Mouse (Mus musculus) liver, embryonic 12.5 days (tissue): Measurements from ENCODE around the gene Zbtb12. TPM values are rescaled to one million over a fixed set of nuclear protein-coding genes. Genes with fewer than 3 reads are reported as not detected.
A peak's percentile ranks its signal among the peaks of the same experiment; 100 is the strongest.

Experiments used
- ATAC-seq: fragments of 200-750 bp; cut with Nextera tagmentation; 2 replicates; pipeline ENCODE4 v1.8.0; 2017; ENCODE audit warnings: moderate number of reproducible peaks, mild to moderate bottlenecking, moderate library complexity
- H3K27ac ChIP-seq: fragments of 300-500 bp; sonication (generic); 2 replicates; pipeline ENCODE4 v1.5.1; 2016; ENCODE audit warnings: mild to moderate bottlenecking
- H3K27me3 ChIP-seq: fragments of 300-500 bp; sonication (generic); replicated peaks from 2 replicates; pipeline ENCODE4 v1.6.1; 2016; ENCODE audit warnings: mild to moderate bottlenecking, moderate library complexity
- H3K36me3 ChIP-seq: fragments of 300-500 bp; sonication (generic); 2 replicates; pipeline ENCODE4 v1.6.1; 2016; ENCODE audit warnings: mild to moderate bottlenecking, moderate library complexity
- H3K4me1 ChIP-seq: fragments of 300-500 bp; sonication (generic); 2 replicates; pipeline ENCODE4 v1.6.1; 2016
- H3K4me2 ChIP-seq: fragments of 300-500 bp; sonication (generic); 2 replicates; pipeline ENCODE4 v1.6.1; 2016; ENCODE audit warnings: mild to moderate bottlenecking, moderate library complexity
- H3K4me3 ChIP-seq: fragments of 300-500 bp; sonication (generic); 2 replicates; pipeline ENCODE4 v1.5.1; 2016; ENCODE audit warnings: mild to moderate bottlenecking, moderate library complexity
- H3K9ac ChIP-seq: fragments of 300-500 bp; sonication (generic); 2 replicates; pipeline ENCODE4 v1.6.1; 2016; ENCODE audit warnings: mild to moderate bottlenecking, moderate library complexity
- H3K9me3 ChIP-seq: fragments of 300-500 bp; sonication (generic); replicated peaks from 2 replicates; pipeline ENCODE4 v1.6.1; 2016; ENCODE audit warnings: mild to moderate bottlenecking, moderate library complexity
- WGBS: fragments of 180-500 bp; shearing (Covaris S2); methylation state at CpG from one replicate; pipeline ENCODE4 v1.1.7; 2016; ENCODE audit not compliant: insufficient replicate concordance; 5-methylcytosine and 5-hydroxymethylcytosine counted together
- polyA plus RNA-seq: library from polyadenylated mRNA; unstranded; fragments of >200 nt; fragmentation: Nextera tagmentation; extraction: Ambion mirVana; gene quantifications from 2 replicates; pipeline ENCODE4 v1.2.1, GENCODE M21; 2016

Gene Zbtb12
- polyA plus RNA-seq, 1 experiment from 2014 or later, result 1.8 TPM

DNA sequence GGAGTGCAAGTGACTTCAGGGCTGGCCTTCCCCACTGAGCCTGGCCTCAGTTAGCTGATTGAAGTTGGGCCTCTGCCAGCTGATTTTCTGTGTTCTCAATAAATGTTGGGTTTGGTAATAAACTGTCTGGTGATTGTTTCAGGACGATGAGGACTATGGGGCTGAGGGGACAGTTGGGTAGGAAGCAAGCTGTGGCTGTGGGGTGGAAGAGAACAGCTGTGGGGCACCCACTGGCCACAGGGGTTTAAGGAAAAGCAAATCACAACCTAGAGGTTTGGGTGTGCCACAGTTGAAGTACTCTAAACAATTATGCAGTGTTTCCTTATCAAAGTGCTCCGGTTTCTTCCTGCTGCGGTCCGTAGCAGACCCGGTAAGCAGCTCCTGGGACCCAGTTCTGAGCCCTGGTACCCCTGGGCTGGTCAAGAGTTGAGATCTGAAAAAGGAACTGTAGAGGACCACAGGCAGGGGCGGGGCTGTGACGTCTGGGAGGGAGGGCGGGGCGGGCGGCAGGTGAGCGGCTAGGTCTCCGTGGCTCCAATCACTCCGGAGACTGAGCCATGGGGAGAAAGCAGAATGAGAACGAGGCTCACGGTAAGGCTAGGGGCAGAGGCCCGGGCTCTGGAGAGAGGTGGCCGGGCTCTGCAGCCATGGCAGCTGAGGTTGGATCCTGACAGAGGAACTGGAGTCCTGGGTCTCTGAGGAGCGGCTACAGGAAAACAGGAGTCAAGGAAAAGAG lies 34.8 kb downstream of the Zbtb12 start, which contains the start of gene Slc44a4:
TSS of gene Slc44a4 (plus strand) at position 537 of the 736 bp plus-strand sequence.
- no peaks in the 10 kb centered on the region for H3K27me3 ChIP-seq
- no peak within 1 kb of the TSS for H3K27ac ChIP-seq
- 50% methylated on average over 18 of the region's 18 CpGs for WGBS
- peak within 1 kb of the TSS; percentile 39; the same call in 1 of the 2 replicates for H3K4me2 ChIP-seq
- peaks cover 49% of the 10 kb centered on the region for H3K36me3 ChIP-seq
- H3K9me3 ChIP-seq, result no peaks in the 10 kb centered on the region
- peaks cover 36% of the 10 kb centered on the region for H3K4me1 ChIP-seq
- ATAC-seq, result no peak
- H3K9ac ChIP-seq, result no peak within 1 kb of the TSS
- H3K4me3 ChIP-seq, result no peak within 1 kb of the TSS

DNA sequence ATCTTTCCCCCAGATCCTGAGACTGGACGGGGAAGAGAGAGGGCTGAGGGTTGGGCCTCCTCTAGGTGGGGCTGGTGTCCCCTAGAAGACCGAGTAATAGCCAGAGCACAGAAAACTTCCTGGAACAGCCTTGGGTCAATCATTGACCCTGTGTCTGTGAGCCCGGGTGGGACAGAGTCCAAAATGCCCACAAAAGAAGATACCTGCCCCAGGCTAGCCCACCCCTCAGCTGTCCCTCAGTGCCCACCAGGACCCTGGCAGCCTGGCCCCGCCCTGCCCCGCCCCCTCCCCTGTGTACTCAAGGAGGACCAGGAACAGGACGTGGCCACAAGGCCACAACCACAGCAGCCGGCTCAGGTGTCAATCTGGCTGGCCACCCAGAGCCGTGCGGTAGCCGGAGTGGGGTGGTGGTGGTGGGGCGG lies 36.1 kb downstream of the Zbtb12 start:
- Histone ChIP-seq H3K9ac (0 out of 2 replicates have a peak overlapping the region, but pooled peaks have one; percentile 4), H3K27me3 (no peaks in the 10 kb centered on the region), H3K4me3 (no peak overlapping the region), H3K36me3 (peaks cover 35% of the 10 kb centered on the region), H3K9me3 (no peaks in the 10 kb centered on the region), H3K4me2 (peak overlapping the region; percentile 39; the same call in 1 of the 2 replicates), H3K4me1 (peaks cover 36% of the 10 kb centered on the region), H3K27ac (no peak overlapping the region; the same call in 1 of the 2 replicates)
- ATAC-seq, result peak; percentile 48; the same call in 1 of the 2 replicates
- 12% methylated on average over 11 of the region's 11 CpGs for WGBS

DNA sequence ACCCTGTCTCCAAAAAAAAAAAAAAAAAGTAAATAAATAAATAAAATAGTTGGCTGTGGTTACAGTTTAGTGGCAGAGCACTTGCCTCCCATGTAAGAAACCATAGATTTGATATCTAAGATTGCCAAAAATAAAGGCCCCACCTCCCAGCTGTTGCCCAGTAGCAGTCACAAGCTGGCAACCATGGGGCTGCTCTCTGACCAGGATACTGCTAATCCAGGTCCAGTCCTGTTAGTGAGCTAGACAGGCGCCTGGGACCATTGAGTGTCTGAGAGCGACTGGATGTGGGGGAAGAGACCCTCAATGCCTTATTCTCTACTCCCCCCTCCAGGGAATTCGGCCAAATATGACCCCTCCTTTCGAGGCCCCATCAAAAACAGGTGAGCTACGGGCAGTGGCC lies 37.0 kb downstream of the Zbtb12 start:
- Histone ChIP-seq H3K9me3 (no peaks in the 10 kb centered on the region), H3K27ac (no peak overlapping the region), H3K9ac (no peak overlapping the region), H3K36me3 (peaks cover 26% of the 10 kb centered on the region), H3K4me1 (peaks cover 29% of the 10 kb centered on the region), H3K4me3 (no peak overlapping the region), H3K4me2 (no peak overlapping the region), H3K27me3 (0 out of 2 replicates have a peak, but pooled peaks cover 3% of the 10 kb centered on the region)
- WGBS, result 77% methylated on average over 5 of the region's 5 CpGs
- no peak for ATAC-seq

DNA sequence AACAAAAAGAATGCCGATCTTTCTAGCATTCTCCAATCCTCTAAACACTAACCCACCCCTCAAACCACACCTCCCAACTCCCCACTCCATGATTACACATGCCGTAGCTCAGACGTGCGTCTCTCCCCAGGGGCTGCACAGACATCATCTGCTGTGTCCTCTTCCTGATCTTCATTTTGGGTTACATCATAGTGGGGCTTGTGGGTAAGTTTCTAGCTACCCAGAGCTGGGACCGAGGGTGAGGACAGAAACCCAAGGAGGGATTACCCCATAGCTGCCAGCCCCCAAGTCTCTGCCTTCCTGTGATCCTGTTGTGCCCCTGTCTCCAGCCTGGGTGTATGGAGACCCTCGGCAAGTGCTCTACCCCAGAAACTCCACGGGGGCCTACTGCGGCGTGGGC lies 37.9 kb downstream of the Zbtb12 start:
- Histone ChIP-seq H3K9me3 (no peaks in the 10 kb centered on the region), H3K4me1 (peaks cover 29% of the 10 kb centered on the region), H3K27ac (no peak overlapping the region), H3K4me2 (no peak overlapping the region), H3K27me3 (0 out of 2 replicates have a peak, but pooled peaks cover 3% of the 10 kb centered on the region), H3K4me3 (no peak overlapping the region), H3K36me3 (peaks cover 18% of the 10 kb centered on the region), H3K9ac (no peak overlapping the region)
- WGBS, result 62% methylated on average over 9 of the region's 9 CpGs
- ATAC-seq, result no peak

DNA sequence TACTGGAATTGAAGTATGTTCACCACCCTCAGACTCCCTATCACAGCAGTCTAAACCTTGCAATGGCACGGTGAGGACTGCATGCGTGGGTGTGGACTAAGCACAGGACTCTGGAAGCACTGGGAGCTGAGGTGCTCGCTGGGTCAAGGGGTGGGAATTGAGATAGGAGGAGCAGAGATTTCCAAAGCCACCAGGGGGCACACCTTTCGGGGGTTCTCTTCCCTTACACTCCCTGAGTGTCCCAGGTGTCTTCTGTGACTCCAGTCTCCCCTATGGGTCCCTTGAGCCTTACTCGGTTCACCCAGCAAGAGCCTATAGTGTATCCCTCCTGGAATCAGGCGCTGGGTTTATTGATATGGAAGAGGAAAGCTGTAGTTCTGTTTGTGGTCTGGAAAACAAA lies 43.7 kb downstream of the Zbtb12 start:
- Histone ChIP-seq H3K4me2 (no peak overlapping the region), H3K27me3 (0 out of 2 replicates have a peak, but pooled peaks cover 3% of the 10 kb centered on the region), H3K4me3 (no peak overlapping the region), H3K4me1 (no peaks in the 10 kb centered on the region; the same call in 1 of the 2 replicates), H3K27ac (no peak overlapping the region), H3K9me3 (no peaks in the 10 kb centered on the region), H3K36me3 (no peaks in the 10 kb centered on the region), H3K9ac (no peak overlapping the region)
- ATAC-seq, result no peak
- 48% methylated on average over 6 of the region's 6 CpGs for WGBS

DNA sequence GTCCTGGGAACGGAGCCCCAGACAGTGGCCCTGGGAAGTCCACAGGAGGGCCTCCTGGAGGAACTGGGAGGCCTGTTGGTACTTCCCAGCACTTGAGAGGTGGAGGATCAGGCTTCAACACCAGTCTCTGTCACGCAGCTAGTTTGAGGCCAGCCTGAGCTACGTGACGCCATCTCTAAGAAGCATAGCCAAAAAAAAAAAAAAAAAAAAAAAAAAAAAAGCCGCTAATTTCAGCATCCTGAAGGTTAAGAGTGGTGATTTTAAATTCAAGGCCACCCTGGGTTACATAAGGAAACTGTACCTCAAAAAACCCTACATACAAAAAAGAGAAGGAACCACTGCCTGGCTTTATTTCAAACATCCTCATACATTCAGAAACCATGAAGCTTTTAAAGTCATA lies 45.0 kb downstream of the Zbtb12 start:
- Histone ChIP-seq H3K27ac (no peak overlapping the region), H3K4me2 (no peak overlapping the region), H3K4me3 (no peak overlapping the region), H3K4me1 (no peaks in the 10 kb centered on the region; the same call in 1 of the 2 replicates), H3K36me3 (no peaks in the 10 kb centered on the region), H3K9me3 (no peaks in the 10 kb centered on the region), H3K27me3 (0 out of 2 replicates have a peak, but pooled peaks cover 3% of the 10 kb centered on the region), H3K9ac (no peak overlapping the region)
- ATAC-seq, result no peak
- 70% methylated on average over 5 of the region's 5 CpGs for WGBS

DNA sequence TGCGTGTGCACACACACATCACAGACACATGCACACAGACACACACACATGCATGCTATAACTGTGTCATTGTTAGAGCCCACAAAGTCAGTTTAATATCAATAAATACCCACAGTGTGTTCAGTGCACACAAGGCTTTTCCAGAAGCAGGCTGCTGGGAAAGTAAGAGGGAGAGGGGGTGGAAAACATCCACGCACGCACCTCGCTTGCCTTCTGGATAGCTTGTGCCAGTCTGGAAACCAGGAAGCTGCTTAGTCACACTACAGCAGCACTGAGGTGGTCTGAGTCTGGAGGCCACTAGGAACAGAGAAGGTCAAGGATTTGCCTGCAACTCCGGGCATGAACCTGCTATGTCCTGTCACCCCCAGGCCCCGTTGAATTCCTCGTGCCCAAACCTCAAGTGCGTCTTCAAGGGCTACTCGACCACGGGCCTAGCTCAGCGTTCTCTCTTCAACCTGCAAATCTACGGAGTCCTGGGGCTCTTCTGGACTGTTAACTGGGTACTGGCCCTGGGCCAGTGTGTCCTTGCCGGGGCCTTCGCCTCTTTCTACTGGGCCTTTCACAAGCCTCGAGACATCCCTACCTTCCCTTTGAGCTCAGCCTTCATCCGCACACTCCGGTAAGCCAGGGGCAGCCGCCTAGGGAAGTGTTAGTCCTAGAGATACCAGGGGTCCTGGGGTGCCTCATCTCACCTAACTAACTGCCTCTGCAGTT lies 48.2 kb downstream of the Zbtb12 start:
- H3K4me1 ChIP-seq, result peaks cover 19% of the 10 kb centered on the region
- H3K9me3 ChIP-seq, result no peaks in the 10 kb centered on the region
- no peak overlapping the region for H3K27ac ChIP-seq
- no peak for ATAC-seq
- 85% methylated on average over 18 of the region's 18 CpGs for WGBS
- no peaks in the 10 kb centered on the region for H3K36me3 ChIP-seq
- H3K9ac ChIP-seq, result no peak overlapping the region
- H3K4me2 ChIP-seq, result no peak overlapping the region
- H3K4me3 ChIP-seq, result no peak overlapping the region
- H3K27me3 ChIP-seq, result no peaks in the 10 kb centered on the region

DNA sequence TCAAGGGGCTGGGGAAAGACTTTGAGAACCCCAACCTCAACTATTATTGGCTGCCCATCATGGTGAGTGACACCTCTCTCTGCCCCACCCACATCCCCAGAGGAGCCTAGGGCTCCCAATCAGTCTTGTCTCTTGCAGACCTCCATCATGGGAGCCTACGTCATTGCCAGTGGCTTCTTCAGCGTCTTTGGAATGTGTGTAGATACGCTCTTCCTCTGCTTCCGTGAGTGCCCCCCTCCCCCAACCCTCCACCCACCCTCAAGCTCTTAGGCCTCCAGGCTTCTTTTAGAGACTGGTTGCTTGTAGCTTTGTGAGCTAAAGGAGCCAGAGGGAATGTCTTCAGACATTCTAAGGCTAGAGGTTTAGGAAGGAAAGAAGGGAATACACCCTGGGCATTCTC lies 49.6 kb downstream of the Zbtb12 start:
- Histone ChIP-seq H3K27ac (no peak overlapping the region), H3K9ac (no peak overlapping the region), H3K4me1 (peaks cover 26% of the 10 kb centered on the region), H3K27me3 (no peaks in the 10 kb centered on the region), H3K9me3 (no peaks in the 10 kb centered on the region), H3K4me2 (no peak overlapping the region), H3K36me3 (no peaks in the 10 kb centered on the region), H3K4me3 (no peak overlapping the region)
- ATAC-seq, result no peak
- WGBS, result 44% methylated on average over 4 of the region's 4 CpGs

DNA sequence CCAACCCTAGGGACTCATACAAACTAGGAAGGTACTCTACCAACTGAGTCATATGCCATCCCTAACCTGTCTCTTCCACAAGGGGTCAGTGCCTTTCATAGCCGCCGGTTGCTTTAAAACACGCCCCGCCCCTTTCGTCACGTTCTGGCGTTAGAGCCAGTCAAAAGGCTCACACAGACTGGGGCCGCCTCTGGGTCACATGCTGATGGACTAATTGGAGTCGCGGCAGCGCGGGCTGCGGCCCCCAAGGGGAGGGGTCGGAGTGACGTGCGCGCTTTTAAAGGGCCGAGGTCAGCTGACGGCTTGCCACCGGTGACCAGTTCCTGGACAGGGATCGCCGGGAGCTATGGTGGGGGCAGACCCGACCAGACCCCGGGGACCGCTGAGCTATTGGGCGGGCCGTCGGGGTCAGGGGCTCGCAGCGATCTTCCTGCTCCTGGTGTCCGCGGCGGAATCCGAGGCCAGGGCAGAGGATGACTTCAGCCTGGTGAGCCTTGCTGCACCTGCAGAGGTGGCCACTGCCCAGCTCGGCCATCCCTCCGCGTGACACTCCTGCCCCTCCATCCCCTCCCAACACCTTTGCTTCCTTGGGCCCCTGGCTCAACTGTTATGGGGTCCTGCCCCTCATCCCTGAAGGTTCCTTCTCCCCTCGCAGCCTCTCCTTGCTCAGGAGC lies 51.9 kb downstream of the Zbtb12 start, which contains the start of gene Neu1:
TSS of gene Neu1 (plus strand) at position 193 of the 674 bp plus-strand sequence.
- WGBS, result 1% methylated on average over 38 of the region's 38 CpGs
- Histone ChIP-seq H3K4me1 (peaks cover 38% of the 10 kb centered on the region), H3K4me3 (peak within 1 kb of the TSS; percentile 72), H3K27me3 (no peaks in the 10 kb centered on the region), H3K4me2 (peak within 1 kb of the TSS; percentile 98), H3K9ac (peak within 1 kb of the TSS; percentile 81), H3K9me3 (no peaks in the 10 kb centered on the region), H3K36me3 (peaks cover 18% of the 10 kb centered on the region; the same call in 1 of the 2 replicates), H3K27ac (peak within 1 kb of the TSS; percentile 64)
- ATAC-seq, result peak; percentile 92

DNA sequence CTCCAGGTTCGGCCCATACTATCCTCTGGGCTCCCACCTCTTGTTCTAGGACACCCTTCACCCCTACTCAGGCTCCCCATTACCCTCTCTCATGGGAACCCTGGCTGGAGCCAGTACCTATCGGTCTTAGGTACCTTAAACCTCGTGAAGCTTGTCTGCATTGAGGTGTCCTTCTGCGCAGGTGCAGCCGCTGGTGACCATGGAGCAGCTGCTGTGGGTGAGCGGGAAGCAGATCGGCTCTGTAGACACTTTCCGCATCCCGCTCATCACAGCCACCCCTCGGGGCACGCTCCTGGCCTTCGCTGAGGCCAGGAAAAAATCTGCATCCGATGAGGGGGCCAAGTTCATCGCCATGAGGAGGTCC lies 52.4 kb downstream of the Zbtb12 start:
- no peaks in the 10 kb centered on the region for H3K27me3 ChIP-seq
- 15% methylated on average over 14 of the region's 14 CpGs for WGBS
- peaks cover 38% of the 10 kb centered on the region for H3K4me1 ChIP-seq
- H3K4me2 ChIP-seq, result peak overlapping the region; percentile 98
- peak overlapping the region; percentile 72 for H3K4me3 ChIP-seq
- H3K9me3 ChIP-seq, result no peaks in the 10 kb centered on the region
- peak overlapping the region; percentile 64 for H3K27ac ChIP-seq
- no peak; the same call in 1 of the 2 replicates for ATAC-seq
- peak overlapping the region; percentile 81 for H3K9ac ChIP-seq
- peaks cover 18% of the 10 kb centered on the region; the same call in 1 of the 2 replicates for H3K36me3 ChIP-seq

DNA sequence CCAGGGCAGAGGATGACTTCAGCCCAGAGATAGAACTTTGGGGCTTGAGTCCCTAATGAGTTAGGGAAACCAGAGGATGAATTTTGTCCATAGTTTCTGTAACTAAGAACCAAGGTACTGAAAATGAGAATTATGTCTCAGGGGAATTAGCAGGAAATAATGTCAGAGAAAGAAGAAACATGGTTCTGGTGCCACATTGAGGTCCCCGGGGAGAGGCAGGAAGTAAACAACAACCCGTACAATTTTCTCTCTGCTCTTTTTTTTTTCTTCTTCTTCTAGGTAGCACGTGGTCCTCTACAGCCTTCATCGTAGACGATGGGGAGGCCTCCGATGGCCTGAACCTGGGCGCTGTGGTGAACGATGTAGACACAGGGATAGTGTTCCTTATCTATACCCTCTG lies 53.0 kb downstream of the Zbtb12 start:
- H3K9me3 ChIP-seq, result no peaks in the 10 kb centered on the region
- WGBS, result 64% methylated on average over 8 of the region's 8 CpGs
- H3K27ac ChIP-seq, result no peak overlapping the region
- H3K9ac ChIP-seq, result peak overlapping the region; percentile 81
- peak overlapping the region; percentile 72 for H3K4me3 ChIP-seq
- ATAC-seq, result no peak
- H3K36me3 ChIP-seq, result peaks cover 18% of the 10 kb centered on the region; the same call in 1 of the 2 replicates
- H3K4me1 ChIP-seq, result peaks cover 38% of the 10 kb centered on the region
- H3K27me3 ChIP-seq, result no peaks in the 10 kb centered on the region
- peak overlapping the region; percentile 98 for H3K4me2 ChIP-seq
